Mouse (Mus musculus) midbrain, embryonic 14.5 days (tissue): ENCODE results near the gene Usp21. TPM values are rescaled to one million over a fixed set of nuclear protein-coding genes. Genes with fewer than 3 reads are reported as not detected.
"Not testable (repeated sequence)": the region's sequence is repeated elsewhere in the genome, so short reads cannot be mapped to it uniquely, and the experiment has no call there.

Experiments
- ATAC-seq: fragments of 200-750 bp; cut with Nextera tagmentation; 2 replicates; pipeline ENCODE4 v1.8.0; 2017; ENCODE audit warnings: moderate number of reproducible peaks, moderate library complexity; ENCODE audit not compliant: low FRiP score, low TSS enrichment
- DNase-seq: peaks from one replicate; pipeline ENCODE4 v3.0.0-alpha.2; 2015
- H3K27ac ChIP-seq: fragments of 300-500 bp; sonication (generic); replicated peaks from 2 replicates; pipeline ENCODE4 v1.5.1; 2014; ENCODE audit warnings: mild to moderate bottlenecking, low read depth, low read length, moderate library complexity
- H3K27me3 ChIP-seq: fragments of 300-500 bp; sonication (generic); 2 replicates; pipeline ENCODE4 v1.6.1; 2014; ENCODE audit warnings: low read length, control low read depth, mixed read lengths; ENCODE audit not compliant: control insufficient read depth, insufficient read depth
- H3K36me3 ChIP-seq: fragments of 300-500 bp; sonication (generic); 2 replicates; pipeline ENCODE4 v1.6.1; 2014; ENCODE audit warnings: low read length, control low read depth; ENCODE audit not compliant: control insufficient read depth, insufficient read depth
- H3K4me1 ChIP-seq: fragments of 300-500 bp; sonication (generic); 2 replicates; pipeline ENCODE4 v1.6.1; 2014; ENCODE audit warnings: mild to moderate bottlenecking, antibody characterized with exemption, low read length, control low read depth; ENCODE audit not compliant: control insufficient read depth, insufficient read depth
- H3K4me2 ChIP-seq: fragments of 300-500 bp; sonication (generic); 2 replicates; pipeline ENCODE4 v1.6.1; 2014; ENCODE audit warnings: mild to moderate bottlenecking, low read length, moderate library complexity
- H3K4me3 ChIP-seq: fragments of 300-500 bp; sonication (generic); replicated peaks from 2 replicates; pipeline ENCODE4 v1.5.1; 2014; ENCODE audit warnings: low read depth, low read length
- H3K9ac ChIP-seq: fragments of 300-500 bp; sonication (generic); replicated peaks from 2 replicates; pipeline ENCODE4 v1.6.1; 2014; ENCODE audit warnings: mild to moderate bottlenecking, low read length, moderate library complexity
- H3K9me3 ChIP-seq: fragments of 300-500 bp; sonication (generic); 2 replicates; pipeline ENCODE4 v1.6.1; 2016; ENCODE audit warnings: low read length, control low read depth, mixed read lengths; ENCODE audit not compliant: control insufficient read depth
- WGBS: fragments of 180-500 bp; shearing (Covaris S2); extraction: QIAGEN DNeasy Blood & Tissue Kit; methylation state at CpG from one replicate; pipeline ENCODE4 v1.1.7; 2014; 5-methylcytosine and 5-hydroxymethylcytosine counted together
- polyA plus RNA-seq: library from polyadenylated mRNA; unstranded; fragments of >200 nt; fragmentation: Nextera tagmentation; extraction: Ambion mirVana; gene quantifications from 2 replicates; pipeline ENCODE4 v1.2.1, GENCODE M21; 2014

The Usp21 gene
- polyA plus RNA-seq, 1 experiment from 2014 or later, result 92.6 TPM

DNA sequence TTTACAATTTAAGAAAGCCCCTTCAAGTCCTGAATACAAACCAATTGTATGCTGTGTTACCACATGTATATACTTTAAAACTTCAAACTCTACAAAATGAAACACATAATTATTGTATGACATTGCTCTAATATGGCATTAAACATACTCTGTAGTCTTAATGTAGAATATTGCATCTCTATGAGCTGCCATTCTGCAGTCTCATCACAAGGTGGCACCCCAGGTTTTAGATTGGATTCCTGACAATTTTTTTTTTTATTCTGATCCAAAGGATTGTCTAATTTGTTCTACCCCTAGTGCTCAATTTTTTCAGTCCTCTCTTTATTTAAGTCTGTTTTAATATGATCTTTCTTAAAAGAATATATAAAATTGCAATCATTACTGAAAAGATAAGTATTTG, 33.6 kb upstream of the Usp21 start:
- Histone ChIP-seq H3K9ac (no peak overlapping the region), H3K4me1 (no peaks in the 10 kb centered on the region), H3K4me2 (no peak overlapping the region), H3K36me3 (no peaks in the 10 kb centered on the region), H3K4me3 (no peak overlapping the region), H3K27ac (no peak overlapping the region), H3K9me3 (no peaks in the 10 kb centered on the region), H3K27me3 (no peaks in the 10 kb centered on the region)
- DNase-seq (peak; percentile 73), ATAC-seq (no peak)

DNA sequence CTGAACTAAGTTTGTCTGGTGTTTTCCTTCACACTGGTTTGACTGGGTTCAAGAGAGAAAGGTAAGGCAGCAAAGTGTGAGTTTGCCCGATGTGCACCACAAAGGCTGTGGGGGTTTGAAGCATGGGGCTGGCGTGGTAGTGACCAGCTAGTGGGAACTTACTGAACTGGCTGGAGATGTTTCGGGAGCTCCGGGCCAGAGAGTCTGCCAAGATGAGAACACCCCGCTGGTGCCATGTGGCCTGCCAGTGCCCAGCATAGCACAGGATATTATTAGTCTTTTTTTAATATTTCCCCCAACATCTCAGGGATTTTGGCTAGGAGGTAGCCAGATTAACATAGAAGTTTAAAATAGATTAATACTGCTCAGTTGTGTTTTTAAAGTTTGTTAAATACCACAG, 32.4 kb upstream of the Usp21 start:
- no peaks in the 10 kb centered on the region for H3K36me3 ChIP-seq
- 15% methylated on average over 5 of the region's 5 CpGs for WGBS
- no peaks in the 10 kb centered on the region for H3K27me3 ChIP-seq
- H3K9me3 ChIP-seq, result no peaks in the 10 kb centered on the region
- no peak overlapping the region for H3K4me3 ChIP-seq
- no peak for ATAC-seq
- H3K9ac ChIP-seq, result no peak overlapping the region
- H3K4me1 ChIP-seq, result no peaks in the 10 kb centered on the region
- no peak overlapping the region for H3K4me2 ChIP-seq
- no peak overlapping the region for H3K27ac ChIP-seq
- no peak for DNase-seq

DNA sequence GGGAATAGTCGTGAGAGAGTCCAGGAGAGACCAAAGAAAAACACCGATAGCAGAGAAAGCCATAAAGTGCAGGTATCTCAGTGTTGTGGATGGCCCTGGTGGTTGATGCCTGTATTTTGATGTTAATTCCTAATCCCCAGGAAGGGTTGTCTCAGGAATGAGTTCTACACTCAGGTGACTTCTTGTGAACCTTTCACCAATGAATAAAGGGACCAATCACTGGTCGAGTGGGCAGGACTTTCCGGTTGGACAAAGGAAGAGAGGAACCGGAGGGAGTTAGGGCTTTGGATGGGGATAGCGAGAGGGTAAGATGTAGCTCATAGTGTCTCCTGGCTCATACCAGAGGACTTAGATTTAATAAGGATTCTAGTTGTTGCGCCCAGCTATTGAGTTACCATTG, 32.0 kb upstream of the Usp21 start:
- no peak overlapping the region for H3K9ac ChIP-seq
- H3K4me3 ChIP-seq, result no peak overlapping the region
- H3K9me3 ChIP-seq, result no peaks in the 10 kb centered on the region
- 12% methylated on average over 7 of the region's 7 CpGs for WGBS
- no peak for DNase-seq
- no peaks in the 10 kb centered on the region for H3K27me3 ChIP-seq
- no peak overlapping the region for H3K27ac ChIP-seq
- H3K4me1 ChIP-seq, result no peaks in the 10 kb centered on the region
- H3K36me3 ChIP-seq, result no peaks in the 10 kb centered on the region
- ATAC-seq, result no peak
- H3K4me2 ChIP-seq, result no peak overlapping the region

DNA sequence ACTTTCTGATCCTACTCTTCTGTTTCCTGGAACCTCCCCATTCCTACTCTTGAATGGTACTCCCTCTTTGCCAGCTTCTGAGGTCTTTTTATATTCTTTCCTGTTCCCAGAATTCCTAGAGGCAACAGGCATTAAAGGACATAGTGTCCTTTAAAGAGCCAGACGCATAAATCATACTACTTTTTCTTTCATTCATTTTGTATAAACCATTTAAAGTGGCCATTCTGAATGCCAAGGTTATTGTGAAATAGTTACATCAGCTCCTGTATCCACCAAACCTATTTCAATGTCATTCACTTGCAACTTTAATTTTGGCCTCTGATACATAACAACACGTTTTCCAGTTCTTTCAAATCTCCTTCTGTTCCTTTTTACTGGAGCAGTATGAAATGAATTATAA, 21.5 kb upstream of the Usp21 start:
- H3K27ac ChIP-seq, result no peak overlapping the region
- H3K9me3 ChIP-seq, result no peaks in the 10 kb centered on the region
- 72% methylated on average over 2 of the region's 2 CpGs for WGBS
- ATAC-seq, result no peak
- no peaks in the 10 kb centered on the region for H3K27me3 ChIP-seq
- H3K4me1 ChIP-seq, result no peaks in the 10 kb centered on the region
- H3K4me3 ChIP-seq, result no peak overlapping the region
- no peak overlapping the region for H3K4me2 ChIP-seq
- no peak for DNase-seq
- no peaks in the 10 kb centered on the region for H3K36me3 ChIP-seq
- no peak overlapping the region for H3K9ac ChIP-seq

DNA sequence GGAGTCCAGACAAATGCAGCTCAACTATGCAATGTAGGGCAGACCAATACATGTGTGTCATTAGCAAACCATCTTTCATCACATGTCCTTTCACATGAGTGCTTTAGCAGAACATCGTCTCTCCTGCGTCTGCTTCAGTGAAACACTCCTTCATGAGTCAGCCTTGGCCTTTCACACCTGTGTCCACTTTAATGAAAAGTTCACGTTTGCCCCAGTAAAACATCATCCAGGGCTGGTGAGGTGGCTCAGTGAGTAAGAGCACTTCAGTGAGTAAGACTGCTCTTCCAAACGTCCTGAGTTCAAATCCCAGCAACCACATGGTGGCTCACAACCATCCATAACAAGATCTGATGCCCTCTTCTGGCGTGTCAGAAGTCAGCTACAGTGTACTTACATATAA, 18.4 kb upstream of the Usp21 start:
- DNase-seq, H3K4me3 ChIP-seq, ATAC-seq, H3K27ac ChIP-seq, H3K9ac ChIP-seq, H3K4me1 ChIP-seq, H3K36me3 ChIP-seq, H3K9me3 ChIP-seq, H3K27me3 ChIP-seq, H3K4me2 ChIP-seq: not testable (repeated sequence)
- 73% methylated on average over 5 of the region's 5 CpGs for WGBS

DNA sequence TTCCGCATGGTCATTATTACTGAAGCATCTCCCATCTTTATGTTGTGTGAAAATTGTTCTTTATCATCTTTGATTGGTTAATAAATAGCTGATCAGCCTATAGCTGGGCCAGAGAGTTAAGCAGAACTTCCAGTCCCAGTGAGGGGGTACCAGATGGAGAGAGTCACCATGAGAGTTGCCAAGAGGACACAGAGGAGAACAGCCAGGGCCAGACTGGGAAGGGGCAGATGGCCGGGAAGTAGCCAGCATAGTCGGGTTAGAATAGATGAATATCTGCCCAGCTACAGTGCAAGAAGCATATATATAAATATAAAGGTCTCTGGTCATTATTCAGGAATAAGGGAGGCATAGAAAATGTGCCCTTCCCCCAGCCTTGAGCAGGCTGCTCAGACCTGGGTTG, 10.4 kb upstream of the Usp21 start:
- DNase-seq (no peak), ATAC-seq (no peak)
- no peak overlapping the region for H3K4me2 ChIP-seq
- no peak overlapping the region for H3K27ac ChIP-seq
- no peaks in the 10 kb centered on the region for H3K9me3 ChIP-seq
- 0 out of 2 replicates have a peak, but pooled peaks cover 9% of the 10 kb centered on the region for H3K27me3 ChIP-seq
- H3K9ac ChIP-seq, result no peak overlapping the region
- 79% methylated on average over 3 of the region's 3 CpGs for WGBS
- peaks cover 7% of the 10 kb centered on the region for H3K4me1 ChIP-seq
- no peak overlapping the region for H3K4me3 ChIP-seq
- no peaks in the 10 kb centered on the region for H3K36me3 ChIP-seq

DNA sequence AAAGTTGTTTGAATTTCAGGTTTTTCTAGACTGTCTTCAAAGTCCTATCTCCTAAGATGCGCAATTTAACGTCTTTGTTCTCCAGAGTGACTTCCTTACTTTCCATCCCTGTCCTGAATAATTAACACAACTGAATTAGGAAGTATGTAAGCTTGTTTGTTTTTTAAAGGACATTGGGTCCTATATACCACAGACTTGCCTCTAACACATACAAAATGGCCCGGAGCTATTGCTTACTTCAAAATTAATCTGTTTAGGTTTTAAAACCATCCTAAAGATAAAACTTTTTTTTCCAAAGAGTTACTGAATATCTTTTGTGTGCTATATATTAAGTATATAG, 7.2 kb upstream of the Usp21 start:
- peak; percentile 16; the same call in 1 of the 2 replicates for ATAC-seq
- 0 out of 2 replicates have a peak, but pooled peaks cover 1% of the 10 kb centered on the region for H3K36me3 ChIP-seq
- H3K27ac ChIP-seq, result peak overlapping the region; percentile 90
- no peak for DNase-seq
- 0 out of 2 replicates have a peak, but pooled peaks cover 9% of the 10 kb centered on the region for H3K27me3 ChIP-seq
- peak overlapping the region; percentile 76 for H3K4me3 ChIP-seq
- H3K9me3 ChIP-seq, result no peaks in the 10 kb centered on the region
- peaks cover 9% of the 10 kb centered on the region for H3K4me1 ChIP-seq
- WGBS, result 20% methylated on average over 3 of the region's 3 CpGs
- H3K4me2 ChIP-seq, result peak overlapping the region; percentile 74
- peak overlapping the region; percentile 81 for H3K9ac ChIP-seq

DNA sequence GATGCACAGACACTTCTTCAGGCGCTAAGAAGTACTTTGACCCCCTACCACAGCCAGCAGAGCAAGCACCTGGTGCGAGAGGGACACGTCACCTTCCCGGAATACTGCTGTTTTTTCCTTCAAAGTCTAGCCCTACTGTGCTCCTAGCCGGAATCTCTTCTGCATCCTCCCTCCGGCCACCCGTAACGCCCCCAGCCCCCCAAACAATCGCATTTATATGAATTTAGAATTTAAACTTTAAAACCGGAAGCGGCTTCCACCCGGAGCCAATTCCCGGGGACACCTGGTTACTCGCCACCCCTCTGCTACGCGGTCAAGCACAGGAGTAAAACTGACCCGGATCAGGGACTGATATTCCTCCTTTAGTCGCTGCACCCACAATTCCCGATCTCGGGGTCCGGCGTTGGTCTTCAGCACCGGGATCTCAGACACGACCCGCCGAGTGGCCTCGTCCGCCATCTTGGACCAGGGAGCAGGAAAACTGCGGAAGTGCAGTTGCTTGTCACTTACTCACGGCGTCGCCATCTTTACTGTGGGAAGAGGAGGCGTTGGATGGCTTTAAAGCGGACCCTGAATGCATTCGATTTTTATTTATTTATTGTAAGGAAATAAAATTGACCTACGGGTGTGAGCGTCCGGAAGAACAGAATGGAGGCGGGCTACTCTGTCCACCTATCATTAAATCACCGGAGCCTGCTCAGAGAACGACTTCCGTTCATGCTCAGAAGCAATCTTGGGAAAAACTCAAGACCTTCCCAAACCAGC, 6.7 kb upstream of the Usp21 start, which contains the start of gene Ufc1:
TSS of gene Ufc1 (minus strand) at position 727 of the 765 bp plus-strand sequence.
- peak; percentile 92 for DNase-seq
- Histone ChIP-seq H3K4me2 (peak within 1 kb of the TSS; percentile 74), H3K9me3 (no peaks in the 10 kb centered on the region), H3K4me1 (peaks cover 9% of the 10 kb centered on the region), H3K27ac (peak within 1 kb of the TSS; percentile 90), H3K4me3 (peak within 1 kb of the TSS; percentile 76), H3K36me3 (peaks cover 6% of the 10 kb centered on the region; the same call in 1 of the 2 replicates), H3K27me3 (0 out of 2 replicates have a peak, but pooled peaks cover 9% of the 10 kb centered on the region), H3K9ac (peak within 1 kb of the TSS; percentile 81)
- under 1% methylated on average over 42 of the region's 42 CpGs for whole genome bisulfite sequencing
- ATAC-seq, result peak; percentile 86

DNA sequence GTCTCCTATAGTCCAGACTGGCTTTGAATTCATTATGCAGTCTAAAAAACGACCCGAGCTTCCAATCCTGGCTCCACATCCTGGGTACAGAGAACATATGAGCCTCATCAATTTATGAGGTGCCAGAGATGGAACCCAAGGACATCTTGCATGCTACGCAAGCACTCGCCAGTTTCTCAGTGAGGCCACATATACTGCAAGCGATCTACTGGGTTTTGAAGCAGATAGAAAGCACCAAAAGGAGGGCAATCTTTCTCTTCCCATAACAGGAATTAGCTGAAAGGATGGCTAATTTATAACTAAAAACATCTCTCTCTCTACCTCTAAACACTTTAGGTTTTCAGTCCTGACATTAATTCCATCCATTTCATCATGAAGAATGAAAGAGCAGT, 6.1 kb upstream of the Usp21 start:
- Histone ChIP-seq H3K27me3 (0 out of 2 replicates have a peak, but pooled peaks cover 9% of the 10 kb centered on the region), H3K4me3 (peak overlapping the region; percentile 76), H3K9me3 (no peaks in the 10 kb centered on the region), H3K27ac (peak overlapping the region; percentile 90), H3K4me2 (peak overlapping the region; percentile 74), H3K36me3 (peaks cover 12% of the 10 kb centered on the region), H3K4me1 (peaks cover 9% of the 10 kb centered on the region), H3K9ac (peak overlapping the region; percentile 81)
- DNase-seq (no peak), ATAC-seq (no peak)
- WGBS, result 39% methylated on average over 5 of the region's 5 CpGs
